Mouse (Mus musculus) kidney, postnatal 0 days (tissue): Measurements from ENCODE around the gene Gm20388. TPM values are rescaled to one million over a fixed set of nuclear protein-coding genes. Genes with fewer than 3 reads are reported as not detected.

ENCODE experiments used
- ATAC-seq: fragments of 200-750 bp; cut with Nextera tagmentation; replicated peaks from 2 replicates; pipeline ENCODE4 v1.8.0; 2017; ENCODE audit warnings: low read depth, moderate number of reproducible peaks, moderate TSS enrichment, moderate library complexity; ENCODE audit not compliant: low FRiP score
- DNase-seq: peaks from one replicate; pipeline ENCODE4 v3.0.0-alpha.2; 2016; ENCODE audit warnings: low spot score
- H3K27ac ChIP-seq: fragments of 300-500 bp; sonication (generic); 2 replicates; pipeline ENCODE4 v1.5.1; 2014; ENCODE audit warnings: mild to moderate bottlenecking
- H3K27me3 ChIP-seq: fragments of 300-500 bp; sonication (generic); 2 replicates; pipeline ENCODE4 v1.6.1; 2014; ENCODE audit warnings: low read length, mixed read lengths; ENCODE audit not compliant: insufficient read depth
- H3K36me3 ChIP-seq: fragments of 300-500 bp; sonication (generic); 2 replicates; pipeline ENCODE4 v1.6.1; 2014; ENCODE audit warnings: low read length, mixed read lengths; ENCODE audit not compliant: insufficient read depth
- H3K4me1 ChIP-seq: fragments of 300-500 bp; sonication (generic); replicated peaks from 2 replicates; pipeline ENCODE4 v1.6.1; 2014; ENCODE audit warnings: antibody characterized with exemption, low read length, mixed read lengths; ENCODE audit not compliant: insufficient read depth
- H3K4me2 ChIP-seq: fragments of 300-500 bp; sonication (generic); 2 replicates; pipeline ENCODE4 v1.6.1; 2014; ENCODE audit warnings: mild to moderate bottlenecking, low read length, moderate library complexity, mixed read lengths
- H3K4me3 ChIP-seq: fragments of 300-500 bp; sonication (generic); replicated peaks from 2 replicates; pipeline ENCODE4 v1.5.1; 2014; ENCODE audit warnings: low read depth, low read length
- H3K9ac ChIP-seq: fragments of 300-500 bp; sonication (generic); 2 replicates; pipeline ENCODE4 v1.6.1; 2014; ENCODE audit warnings: low read depth, low read length
- H3K9me3 ChIP-seq: fragments of 300-500 bp; sonication (generic); replicated peaks from 2 replicates; pipeline ENCODE4 v1.6.1; 2016; ENCODE audit warnings: low read length, inconsistent platforms, mixed read lengths
- CTCF ChIP-seq: IDR thresholded peaks from 2 replicates; pipeline ENCODE4 v1.5.1; 2016; ENCODE audit warnings: antibody characterized with exemption, low read depth, mild to moderate bottlenecking, moderate library complexity
- WGBS: fragments of 180-500 bp; shearing (Covaris S2); extraction: QIAGEN DNeasy Blood & Tissue Kit; methylation state at CpG from one replicate; pipeline ENCODE4 v1.1.7; 2014; 5-methylcytosine and 5-hydroxymethylcytosine counted together
- polyA plus RNA-seq: library from polyadenylated mRNA; unstranded; fragments of >200 nt; fragmentation: Nextera tagmentation; extraction: Ambion mirVana; gene quantifications from 2 replicates; pipeline ENCODE4 v1.2.1, GENCODE M21; 2015

The Gm20388 gene
- polyA plus RNA-seq, 1 experiment from 2014 or later: not detected

GRCm38 (mm10) chr8:124231485-124232279, 4321.0 kb downstream of the Gm20388 start:
- ATAC-seq (peak; percentile 85), DNase-seq (no peak)
- no peak for TF ChIP-seq CTCF
- under 1% methylated on average over 74 of the region's 83 CpGs for WGBS
- peak overlapping the region; percentile 98 for H3K4me2 ChIP-seq
- H3K9ac ChIP-seq: peak overlapping the region; percentile 84
- peak overlapping the region; percentile 89 for H3K4me3 ChIP-seq
- no peaks in the 10 kb centered on the region for H3K27me3 ChIP-seq
- no peaks in the 10 kb centered on the region; the same call in 1 of the 2 replicates for H3K4me1 ChIP-seq
- H3K9me3 ChIP-seq: no peaks in the 10 kb centered on the region
- H3K36me3 ChIP-seq: no peaks in the 10 kb centered on the region
- H3K27ac ChIP-seq: peak overlapping the region; percentile 80

GRCm38 (mm10) chr8:124232280-124232600, 4321.6 kb downstream of the Gm20388 start:
- no peaks in the 10 kb centered on the region for H3K36me3 ChIP-seq
- DNase-seq: no peak
- 3% methylated on average over 18 of the region's 18 CpGs for WGBS

GRCm38 (mm10) chr8:124234496-124234895, 4323.9 kb downstream of the Gm20388 start:
- Histone ChIP-seq H3K9me3 (no peaks in the 10 kb centered on the region), H3K4me1 (no peaks in the 10 kb centered on the region; the same call in 1 of the 2 replicates), H3K36me3 (no peaks in the 10 kb centered on the region), H3K27ac (no peak overlapping the region), H3K9ac (no peak overlapping the region), H3K27me3 (no peaks in the 10 kb centered on the region), H3K4me2 (no peak overlapping the region), H3K4me3 (no peak overlapping the region)
- no peak for ATAC-seq
- DNase-seq: no peak
- TF ChIP-seq CTCF: no peak
- 72% methylated on average over 2 of the region's 2 CpGs for WGBS

More at GRCm38 (mm10) chr8:124232280-124232600, 4321.6 kb downstream of the Gm20388 start:
- Histone ChIP-seq H3K9me3 (no peaks in the 10 kb centered on the region), H3K4me3 (peak overlapping the region; percentile 89), H3K9ac (peak overlapping the region; percentile 84), H3K27me3 (no peaks in the 10 kb centered on the region), H3K4me1 (no peaks in the 10 kb centered on the region; the same call in 1 of the 2 replicates), H3K4me2 (peak overlapping the region; percentile 98), H3K27ac (no peak overlapping the region)
- no peak for ATAC-seq
- no peak for TF ChIP-seq CTCF

- no peak for ATAC-seq
- no peaks in the 10 kb centered on the region for H3K27me3 ChIP-seq
- TF ChIP-seq CTCF: no peak
Observed at GRCm38 (mm10) chr8:124235536-124235935, 4324.9 kb downstream of the Gm20388 start.

GRCm38 (mm10) chr8:124239350-124239749, 4328.7 kb downstream of the Gm20388 start:
- H3K9ac ChIP-seq: no peak overlapping the region
- no peaks in the 10 kb centered on the region for H3K36me3 ChIP-seq
- H3K27me3 ChIP-seq: no peaks in the 10 kb centered on the region
- no peak overlapping the region for H3K4me2 ChIP-seq
- ATAC-seq: no peak
- 66% methylated on average over 6 of the region's 6 CpGs for whole genome bisulfite sequencing
- no peaks in the 10 kb centered on the region for H3K4me1 ChIP-seq
- no peak for DNase-seq
- no peak for TF ChIP-seq CTCF
- no peak overlapping the region for H3K27ac ChIP-seq
- H3K9me3 ChIP-seq: no peaks in the 10 kb centered on the region; the same call in 1 of the 2 replicates
- no peak overlapping the region for H3K4me3 ChIP-seq

More at GRCm38 (mm10) chr8:124235536-124235935, 4324.9 kb downstream of the Gm20388 start:
- Histone ChIP-seq H3K27ac (no peak overlapping the region), H3K4me2 (no peak overlapping the region), H3K9ac (no peak overlapping the region), H3K4me1 (no peaks in the 10 kb centered on the region; the same call in 1 of the 2 replicates), H3K9me3 (no peaks in the 10 kb centered on the region), H3K36me3 (no peaks in the 10 kb centered on the region), H3K4me3 (no peak overlapping the region)
- WGBS: 86% methylated on average over 4 of the region's 4 CpGs
- DNase-seq: no peak

GRCm38 (mm10) chr8:124240932-124241331, 4330.3 kb downstream of the Gm20388 start:
- H3K4me2 ChIP-seq: no peak overlapping the region
- 48% methylated on average over 8 of the region's 8 CpGs for WGBS
- no peaks in the 10 kb centered on the region for H3K27me3 ChIP-seq
- H3K36me3 ChIP-seq: no peaks in the 10 kb centered on the region
- H3K4me1 ChIP-seq: no peaks in the 10 kb centered on the region
- no peak for TF ChIP-seq CTCF
- ATAC-seq: no peak
- H3K27ac ChIP-seq: no peak overlapping the region
- DNase-seq: peak; percentile 24
- H3K4me3 ChIP-seq: no peak overlapping the region
- no peaks in the 10 kb centered on the region; the same call in 1 of the 2 replicates for H3K9me3 ChIP-seq
- no peak overlapping the region for H3K9ac ChIP-seq
